Mouse (Mus musculus) heart, adult 2 months (tissue): ENCODE measurements at regions not wholly inside any gene's neighbourhood (a gene's known extent, or its start where the extent isn't known, plus 50 kb on each side); places are given as distances from the start of the nearest gene placed in this dataset.

Source experiments
- DNase-seq, 2 experiments: peaks; one replicate each; pipeline ENCODE4 v3.0.0; 2021
- H3K27ac ChIP-seq: fragments of 200-600 bp; 2 replicates; pipeline ENCODE4 v1.8.1; 2022
- H3K27me3 ChIP-seq: fragments of 200-500 bp; 2 replicates; pipeline ENCODE4 v1.6.1; 2012; ENCODE audit warnings: mild to moderate bottlenecking, low read length, inconsistent platforms, mixed read lengths; ENCODE audit not compliant: control insufficient read depth, insufficient read depth
- H3K36me3 ChIP-seq: fragments of 200-500 bp; 2 replicates; pipeline ENCODE4 v1.6.1; 2012; ENCODE audit warnings: low read length, inconsistent platforms; ENCODE audit not compliant: control insufficient read depth, insufficient read depth
- H3K4me1 ChIP-seq: fragments of 200-500 bp; 2 replicates; pipeline ENCODE4 v1.6.1; 2011; ENCODE audit warnings: low read length; ENCODE audit not compliant: control insufficient read depth, insufficient read depth
- H3K4me3 ChIP-seq: fragments of 200-600 bp; 2 replicates; pipeline ENCODE4 v1.8.1; 2022
- H3K79me2 ChIP-seq: fragments of 200-500 bp; replicated peaks from 2 replicates; pipeline ENCODE4 v1.6.1; 2012; ENCODE audit warnings: mild to moderate bottlenecking, inconsistent platforms, low read length, moderate library complexity, mixed read lengths; ENCODE audit not compliant: control insufficient read depth, insufficient read depth
- H3K9ac ChIP-seq: fragments of 200-500 bp; 2 replicates; pipeline ENCODE4 v1.6.1; 2012; ENCODE audit warnings: low read depth, mild to moderate bottlenecking, control low read depth, inconsistent platforms, low read length, mixed read lengths
- CTCF ChIP-seq: fragments of 200-600 bp; IDR thresholded peaks from 2 replicates; pipeline ENCODE4 v1.8.1; 2022; ENCODE audit warnings: antibody characterized with exemption, mild to moderate bottlenecking, moderate library complexity
- EP300 ChIP-seq: fragments of 200-500 bp; IDR thresholded peaks from 2 replicates; pipeline ENCODE4 v1.6.1; 2011; ENCODE audit warnings: low read depth, low read length, control low read depth; ENCODE audit not compliant: insufficient read depth
- POLR2A ChIP-seq: fragments of 200-500 bp; IDR thresholded peaks from 2 replicates; pipeline ENCODE4 v1.6.1; 2011; ENCODE audit warnings: mild to moderate bottlenecking, low read depth, low read length, control low read depth; ENCODE audit not compliant: insufficient read depth
- WGBS: fragments of 180-500 bp; shearing (Covaris S2); methylation state at CpG from one replicate; pipeline ENCODE4 v1.1.7; 2018; 5-methylcytosine and 5-hydroxymethylcytosine counted together
- intact Hi-C: fragments of 180-260 bp; cut with DNase I; formaldehyde crosslinking; loops from one replicate; pipeline ENCODE4 v1.15.1; 2025

DNA sequence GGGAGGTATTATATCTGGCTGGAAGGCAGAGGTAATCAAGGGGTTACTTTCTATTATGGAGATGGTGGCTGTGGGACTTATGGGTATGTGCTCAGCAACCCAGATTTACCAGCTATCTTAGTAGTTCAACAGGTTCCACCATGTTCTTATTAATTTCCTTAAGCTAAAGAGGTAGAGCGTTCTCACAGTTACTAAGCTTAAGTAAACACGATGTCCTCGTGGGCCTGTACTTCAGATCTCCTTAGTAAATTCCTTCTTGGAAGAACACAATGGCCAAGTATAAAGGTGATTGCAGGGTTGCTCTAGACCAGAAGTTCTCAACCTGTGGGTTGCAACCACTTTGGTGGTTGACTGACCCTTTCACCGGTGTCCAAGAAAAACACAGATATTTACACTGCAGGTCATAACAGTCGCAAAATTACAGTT is 90.2 kb downstream of the Setd4 start:
- Histone ChIP-seq H3K4me3 (no peak overlapping the region), H3K4me1 (no peaks in the 10 kb centered on the region), H3K27ac (no peak overlapping the region), H3K79me2 (no peaks in the 10 kb centered on the region), H3K9ac (no peak overlapping the region), H3K36me3 (no peaks in the 10 kb centered on the region), H3K27me3 (no peaks in the 10 kb centered on the region)
- WGBS, result 84% methylated on average over 5 of the region's 5 CpGs
- DNase-seq, result no peak
- intact Hi-C loops, result no loop called here
- TF ChIP-seq POLR2A (no peak), EP300 (no peak), CTCF (no peak)

GRCm38 (mm10) chr16:93511988-93512387 is 91.9 kb downstream of the Setd4 start:
- Histone ChIP-seq H3K9ac (no peak overlapping the region), H3K4me1 (no peaks in the 10 kb centered on the region), H3K27ac (no peak overlapping the region), H3K36me3 (no peaks in the 10 kb centered on the region), H3K27me3 (no peaks in the 10 kb centered on the region), H3K4me3 (no peak overlapping the region), H3K79me2 (no peaks in the 10 kb centered on the region)
- WGBS, result 80% methylated on average over 4 of the region's 4 CpGs
- DNase-seq, result no peak
- TF ChIP-seq CTCF, result no peak
- intact Hi-C loops, result no loop called here

GRCm38 (mm10) chr16:93511517-93511916 is 92.3 kb downstream of the Setd4 start:
- DNase-seq, result no peak
- Histone ChIP-seq H3K9ac (no peak overlapping the region), H3K36me3 (no peaks in the 10 kb centered on the region), H3K79me2 (no peaks in the 10 kb centered on the region), H3K27me3 (no peaks in the 10 kb centered on the region), H3K4me3 (no peak overlapping the region), H3K27ac (no peak overlapping the region), H3K4me1 (no peaks in the 10 kb centered on the region)
- TF ChIP-seq POLR2A (no peak), EP300 (no peak), CTCF (no peak)
- intact Hi-C loops, result no loop called here
- WGBS, result 2% methylated on average over 2 of the region's 2 CpGs

DNA sequence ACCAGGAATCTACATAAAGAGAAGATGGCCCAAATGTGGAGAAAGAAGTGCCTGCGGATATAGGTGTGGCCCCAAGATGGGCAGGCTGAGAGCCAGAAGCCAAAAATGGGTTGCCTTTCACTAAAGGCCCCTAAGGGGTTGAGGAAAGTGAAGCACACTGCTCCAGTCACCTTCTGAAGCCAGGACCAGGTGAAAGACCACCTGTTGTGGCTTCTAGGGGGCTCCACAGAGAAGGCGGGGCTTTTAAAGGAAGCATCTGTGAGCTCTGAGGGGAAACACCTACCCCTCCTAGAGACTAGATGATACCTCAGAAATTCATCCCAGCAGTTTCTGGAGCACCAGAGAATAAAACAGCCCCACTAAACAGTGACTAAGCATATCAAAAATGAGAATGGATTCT is 105.1 kb downstream of the Setd4 start:
- no peak for DNase-seq
- 76% methylated on average over 2 of the region's 2 CpGs for WGBS
- H3K27me3 ChIP-seq, result peaks cover 2% of the 10 kb centered on the region; the same call in 1 of the 2 replicates
- no peak overlapping the region for H3K4me3 ChIP-seq
- no peaks in the 10 kb centered on the region for H3K4me1 ChIP-seq
- no peak overlapping the region for H3K9ac ChIP-seq
- H3K79me2 ChIP-seq, result no peaks in the 10 kb centered on the region
- intact Hi-C loops, result no loop called here
- TF ChIP-seq EP300 (no peak), POLR2A (no peak), CTCF (no peak)
- H3K36me3 ChIP-seq, result no peaks in the 10 kb centered on the region
- no peak overlapping the region for H3K27ac ChIP-seq

GRCm38 (mm10) chr16:93493337-93494002 is 110.4 kb downstream of the Setd4 start:
- H3K27me3 ChIP-seq, result no peaks in the 10 kb centered on the region
- H3K4me1 ChIP-seq, result no peaks in the 10 kb centered on the region
- no peaks in the 10 kb centered on the region for H3K79me2 ChIP-seq
- H3K27ac ChIP-seq, result no peak overlapping the region
- DNase-seq, result no peak
- WGBS, result 78% methylated on average over 6 of the region's 6 CpGs
- intact Hi-C loops, result no loop called here
- TF ChIP-seq EP300 (no peak), CTCF (no peak), POLR2A (no peak)
- H3K36me3 ChIP-seq, result no peaks in the 10 kb centered on the region
- no peak overlapping the region for H3K4me3 ChIP-seq
- no peak overlapping the region for H3K9ac ChIP-seq

GRCm38 (mm10) chr16:93486646-93487550 is 117.0 kb downstream of the Setd4 start:
- no peaks in the 10 kb centered on the region for H3K4me1 ChIP-seq
- no peak for DNase-seq
- H3K27me3 ChIP-seq, result no peaks in the 10 kb centered on the region
- H3K9ac ChIP-seq, result no peak overlapping the region
- no peak overlapping the region for H3K27ac ChIP-seq
- no peaks in the 10 kb centered on the region for H3K36me3 ChIP-seq
- intact Hi-C loops, result no loop called here
- 44% methylated on average over 26 of the region's 26 CpGs for WGBS
- no peak for TF ChIP-seq POLR2A
- TF ChIP-seq EP300, result no peak
- no peak for TF ChIP-seq CTCF
- H3K4me3 ChIP-seq, result no peak overlapping the region
- no peaks in the 10 kb centered on the region for H3K79me2 ChIP-seq
